9 mouse cellular contexts compared by ENCODE assay signal in genomic region chr6:34549017-34549416, GRCm38 (mm10). TPM values are rescaled to one million over a fixed set of nuclear protein-coding genes. Genes with fewer than 3 reads are reported as not detected.
DNase-seq lines count a peak whose midpoint lies in the region; ATAC-seq lines count a peak whose summit lies in the region.
"Had no signal": no experiment of that assay in that cellular context is flagged by ENCODE, and none has a peak within 500 bp of the region (broad histone marks: within the 10 kb centered on the region; RNA-seq: fewer than 3 reads in every experiment).

No protein-coding gene starts in this region.

- H3K9me3 ChIP-seq in midbrain, embryonic 10.5 days (replicated peaks), result no peaks in the 10 kb centered on the region
- no peaks in the 10 kb centered on the region for H3K9me3 ChIP-seq in midbrain, embryonic 13.5 days
- no peaks in the 10 kb centered on the region for H3K9me3 ChIP-seq in lung, embryonic 16.5 days (ENCODE audit: control insufficient read depth, low read length)
- H3K9me3 ChIP-seq: neural tube, embryonic 12.5 days had no signal

- DNase-seq in midbrain, embryonic 10.5 days (ENCODE audit: low spot score), result peak; percentile 58
- peak; percentile 13 for DNase-seq in T-cell, adult 2 months (ENCODE audit: low spot score)
- DNase-seq in cerebellum, adult 9-11 months, result peak; percentile 37
- DNase-seq in heart, postnatal 4 days, result peak; percentile 81
- peak; percentile 15 to 48 for DNase-seq in spleen, postnatal 14 days (ENCODE audit: low spot score in 2 of 2)

- peaks cover 3% of the 10 kb centered on the region for H3K4me1 ChIP-seq in midbrain, embryonic 10.5 days
- H3K4me1 ChIP-seq in midbrain, embryonic 13.5 days (replicated peaks), result 0 out of 2 replicates have a peak, but pooled peaks cover 4% of the 10 kb centered on the region
- peaks cover 21% of the 10 kb centered on the region; the same call in 1 of the 2 replicates for H3K4me1 ChIP-seq in lung, embryonic 16.5 days (replicated peaks; ENCODE audit: control insufficient read depth, insufficient read depth, low read length)

- H3K4me3 ChIP-seq in midbrain, embryonic 10.5 days, result no peak overlapping the region
- H3K4me3 ChIP-seq in midbrain, embryonic 13.5 days (replicated peaks), result no peak overlapping the region
- H3K4me3 ChIP-seq in lung, embryonic 16.5 days (ENCODE audit: low read length), result no peak overlapping the region
- H3K4me3 ChIP-seq: neural tube, embryonic 12.5 days had no signal

- no peak overlapping the region for H3K9ac ChIP-seq in midbrain, embryonic 13.5 days (replicated peaks)
- H3K9ac ChIP-seq in lung, embryonic 16.5 days (ENCODE audit: low read length), result no peak overlapping the region
- H3K9ac ChIP-seq: neural tube, embryonic 12.5 days had no signal

- no peak for ATAC-seq in midbrain, embryonic 13.5 days
- ATAC-seq in lung, embryonic 16.5 days (ENCODE audit: low read depth), result no peak
- ATAC-seq in activated CD4-positive, CD25-positive, alpha-beta regulatory T cell, adult 4 months, result no peak

- 37% methylated on average over 2 of the region's 2 CpGs for WGBS in midbrain, embryonic 10.5 days
- 34% methylated on average over 2 of the region's 2 CpGs for WGBS in midbrain, embryonic 13.5 days
- WGBS in lung, embryonic 16.5 days, result 43% methylated on average over 2 of the region's 2 CpGs

- H3K4me2 ChIP-seq in midbrain, embryonic 13.5 days (replicated peaks), result no peak overlapping the region
- H3K4me2 ChIP-seq in lung, embryonic 16.5 days (ENCODE audit: low read depth, low read length), result 0 out of 2 replicates have a peak overlapping the region, but pooled peaks have one; percentile 6
- H3K4me2 ChIP-seq: neural tube, embryonic 12.5 days had no signal

- H3K36me3 ChIP-seq in midbrain, embryonic 10.5 days, result no peaks in the 10 kb centered on the region
- H3K36me3 ChIP-seq in midbrain, embryonic 13.5 days, result no peaks in the 10 kb centered on the region
- no peaks in the 10 kb centered on the region for H3K36me3 ChIP-seq in lung, embryonic 16.5 days (ENCODE audit: control insufficient read depth, insufficient read depth, low read length)
- H3K36me3 ChIP-seq: neural tube, embryonic 12.5 days had no signal

- H3K27ac ChIP-seq in midbrain, embryonic 10.5 days (replicated peaks), result no peak overlapping the region
- no peak overlapping the region for H3K27ac ChIP-seq in midbrain, embryonic 13.5 days
- H3K27ac ChIP-seq in lung, embryonic 16.5 days (ENCODE audit: low read length), result peak overlapping the region; percentile 86
- H3K27ac ChIP-seq: neural tube, embryonic 12.5 days had no signal

- no peaks in the 10 kb centered on the region for H3K27me3 ChIP-seq in midbrain, embryonic 10.5 days (ENCODE audit: low read depth, poor library complexity, severe bottlenecking)
- no peaks in the 10 kb centered on the region for H3K27me3 ChIP-seq in midbrain, embryonic 13.5 days
- no peaks in the 10 kb centered on the region for H3K27me3 ChIP-seq in lung, embryonic 16.5 days (ENCODE audit: control insufficient read depth, insufficient read depth, low read depth, low read length)
- H3K27me3 ChIP-seq: neural tube, embryonic 12.5 days had no signal

RNA-seq across cellular contexts. Expression of gene Cald1, which starts 49.3 kb away (rescaled TPM):
- polyA plus RNA-seq in midbrain, embryonic 10.5 days (2016; fragmentation: Nextera tagmentation; extraction: Ambion mirVana), result 143 and 152 TPM in 2 replicates
- 78.9 and 83.7 TPM in 2 replicates for polyA plus RNA-seq in midbrain, embryonic 13.5 days (2015; fragmentation: Nextera tagmentation; extraction: Ambion mirVana)
- 100 to 1,000 TPM; 118 to 131 TPM for total RNA-seq in heart, postnatal 4 days (2021)
- 243 and 279 TPM in 2 replicates for polyA plus RNA-seq in lung, embryonic 16.5 days (2015; fragmentation: Nextera tagmentation; extraction: Ambion mirVana)
- polyA plus RNA-seq in activated CD4-positive, CD25-positive, alpha-beta regulatory T cell, adult 4 months (2017; shearing (Covaris generic)), result not detected

Comparison
In these comparisons a context has a peak if more than half of its experiments do, and no peak if none do; other contexts are left out.
1. DNase-seq: peak in every context shown above with its lines; median percentile 81 in heart, postnatal 4 days; 58 in midbrain, embryonic 10.5 days; 37 in cerebellum, adult 9-11 months; 32 in spleen, postnatal 14 days; 13 in T-cell, adult 2 months.
2. RNA of gene Cald1, which starts 49.3 kb away (polyA plus RNA-seq): 243 to 279 TPM in lung, embryonic 16.5 days, 143 to 152 TPM in midbrain, embryonic 10.5 days and 78.9 to 83.7 TPM in midbrain, embryonic 13.5 days; not detected in activated CD4-positive, CD25-positive, alpha-beta regulatory T cell, adult 4 months; every median in the first group is over 10 times any median in the second.